Mouse (Mus musculus): Measurements from ENCODE around the gene Limk1.

Gene Limk1

DNA sequence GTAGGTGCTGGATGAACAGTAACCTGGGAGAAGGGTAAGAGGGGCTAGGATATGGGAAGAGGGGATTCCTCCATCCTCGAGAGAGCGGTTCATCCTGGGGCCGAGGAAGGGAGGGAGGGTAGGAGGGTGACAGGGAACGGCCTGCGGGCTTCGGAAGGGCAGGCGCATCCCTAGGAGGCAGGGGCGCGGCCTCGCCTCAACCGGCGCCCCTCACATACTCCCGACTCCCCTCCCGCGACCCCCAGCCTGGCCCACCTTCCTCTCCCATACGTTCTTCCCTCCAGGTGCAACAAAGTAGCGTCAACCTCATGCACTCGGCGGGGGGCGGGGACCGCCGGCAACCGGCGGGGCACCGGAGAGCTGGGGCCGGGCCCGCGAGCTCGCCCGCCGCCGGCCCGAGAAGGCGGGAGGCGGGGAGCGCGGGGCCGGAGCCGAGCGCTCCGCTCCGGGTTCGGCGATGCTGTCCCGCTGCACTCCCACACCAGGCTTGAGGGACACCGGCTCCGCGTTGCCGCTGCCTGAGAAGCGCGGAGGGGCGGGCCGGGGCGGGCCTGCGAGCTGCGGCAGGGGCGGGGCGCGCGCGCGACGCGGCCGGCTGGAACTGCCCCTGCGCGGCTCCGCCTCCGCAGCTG is at the start of gene Limk1:
Gene Limk1, minus strand, starts transcription at position 513 of the 632 bp plus-strand sequence.
- no peak for DNase-seq

DNA sequence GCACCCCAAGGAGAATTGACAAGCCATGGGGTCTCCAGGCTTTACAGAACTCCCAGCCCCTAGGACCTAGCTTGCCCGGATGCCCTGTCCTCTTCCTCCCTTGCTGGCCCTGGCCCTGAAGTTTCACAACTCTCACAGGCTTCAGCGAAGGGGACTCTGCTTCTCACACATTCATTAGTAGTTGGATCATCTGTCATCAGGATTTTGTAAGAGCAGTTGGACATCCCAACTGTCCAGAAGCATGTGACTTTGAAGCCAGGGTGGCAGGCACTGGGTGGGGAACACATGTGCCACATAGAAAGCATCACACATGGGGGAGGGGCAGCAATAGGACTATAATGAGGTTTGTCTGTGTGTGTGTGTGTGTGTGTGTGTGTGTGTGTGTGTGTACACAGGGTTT is 46.5 kb upstream of the Limk1 start:
- no peak for DNase-seq

DNA sequence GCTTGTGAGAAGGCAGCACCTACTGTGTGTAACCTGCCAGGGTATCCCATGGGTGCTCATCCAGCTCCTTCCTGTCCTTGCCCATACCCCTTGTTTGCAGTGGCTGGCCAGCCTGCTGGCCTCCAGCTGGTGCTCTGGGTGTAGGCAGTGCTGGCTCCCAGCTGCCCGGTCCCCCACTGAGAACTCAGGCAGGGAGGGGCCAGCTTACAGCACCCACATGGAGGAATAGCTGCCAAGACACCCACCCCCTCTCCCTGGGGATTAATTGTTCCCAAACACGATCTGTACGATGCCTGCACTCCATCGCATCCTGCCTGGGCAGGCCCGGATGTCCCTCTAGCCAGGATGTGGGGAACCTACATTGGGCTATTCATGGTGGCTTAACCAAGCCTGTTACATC is 45.7 kb upstream of the Limk1 start:
- no peak for DNase-seq

DNA sequence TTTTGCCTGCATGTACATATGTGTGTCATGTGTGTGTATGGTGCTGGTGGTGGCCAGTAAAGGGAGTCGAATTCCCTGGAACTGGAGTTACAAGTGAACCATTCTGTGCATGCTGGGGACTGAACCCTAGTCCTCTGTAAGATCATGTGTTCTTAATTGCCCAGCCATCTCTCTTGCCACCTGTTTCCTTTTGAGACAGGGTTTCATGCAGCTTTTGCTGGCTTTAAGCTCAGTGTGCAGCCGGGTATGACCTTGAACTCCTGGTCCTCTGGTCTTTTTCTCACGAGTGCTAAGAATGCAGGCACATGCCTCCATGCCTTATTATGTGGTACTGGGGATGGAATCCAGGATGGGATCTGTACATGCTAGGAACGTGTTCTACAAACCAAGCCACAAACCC is 44.8 kb upstream of the Limk1 start:
- no peak for DNase-seq

GRCm38 (mm10) chr5:134729124-134729523 is 40.7 kb upstream of the Limk1 start:
- no peak for DNase-seq

GRCm38 (mm10) chr5:134728535-134728934 is 40.1 kb upstream of the Limk1 start:
- DNase-seq, result no peak

GRCm38 (mm10) chr5:134727001-134727639 is 38.7 kb upstream of the Limk1 start:
- DNase-seq, result no peak

DNA sequence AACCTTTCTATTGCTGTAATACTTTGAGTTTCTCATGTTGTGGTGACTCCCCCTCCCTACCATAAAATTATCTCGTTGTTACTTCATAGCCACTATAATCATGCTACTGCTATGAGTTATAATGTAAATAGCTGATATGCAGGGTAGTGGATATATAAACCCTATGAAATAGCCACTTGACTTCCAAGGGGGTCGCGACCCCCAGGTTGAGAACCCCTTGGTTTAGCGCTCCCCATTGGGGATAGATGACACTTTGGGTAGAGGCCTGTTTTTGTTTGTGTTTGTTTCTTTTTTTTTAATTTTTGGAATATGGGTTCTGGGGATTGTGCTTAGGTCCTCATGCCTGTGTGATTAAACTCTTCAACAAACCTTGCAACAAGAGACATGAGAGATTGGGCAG is 36.9 kb upstream of the Limk1 start:
- no peak for DNase-seq

GRCm38 (mm10) chr5:134720058-134720457 is 31.7 kb upstream of the Limk1 start:
- DNase-seq, result no peak

GRCm38 (mm10) chr5:134711076-134711475 is 22.7 kb upstream of the Limk1 start:
- DNase-seq, result no peak

GRCm38 (mm10) chr5:134709275-134709674 is 20.9 kb upstream of the Limk1 start:
- no peak for DNase-seq

- DNase-seq, result peak; percentile 72 to 79
Measured at GRCm38 (mm10) chr5:134704157-134704556, 15.8 kb upstream of the Limk1 start.

GRCm38 (mm10) chr5:134695539-134695938 is 7.1 kb upstream of the Limk1 start:
- DNase-seq, result no peak

- no peak for DNase-seq
Measured at GRCm38 (mm10) chr5:134695082-134695481, 6.7 kb upstream of the Limk1 start.

GRCm38 (mm10) chr5:134692704-134693103 is 4.3 kb upstream of the Limk1 start:
- no peak for DNase-seq

DNA sequence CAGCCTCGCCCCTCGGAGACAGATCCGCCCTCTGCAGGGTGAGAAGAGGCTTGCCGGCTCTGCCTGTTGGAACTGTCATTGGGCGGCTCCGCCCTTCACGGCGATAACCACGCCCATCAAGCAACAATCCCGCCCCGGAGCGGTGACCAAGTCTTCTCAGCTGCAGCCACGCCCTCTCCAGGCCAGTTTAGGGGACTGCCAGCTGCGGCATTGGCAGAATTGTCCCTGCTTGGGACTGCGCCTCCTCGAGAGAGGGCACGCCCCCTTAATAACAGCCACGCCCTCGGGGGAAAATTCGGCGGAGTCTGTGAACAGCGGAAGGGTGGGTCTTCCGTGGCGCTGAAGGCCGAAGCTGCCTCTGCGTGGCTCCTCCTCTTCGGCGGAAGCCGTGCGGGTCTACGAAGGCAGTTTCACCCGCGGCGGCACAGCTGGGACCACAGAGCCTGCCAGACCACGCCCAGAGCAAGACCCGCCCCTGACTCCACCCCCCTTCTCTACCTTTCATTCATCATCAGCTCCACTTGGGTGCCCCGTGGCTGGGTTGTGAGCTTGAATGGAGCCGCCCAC is 403 bp upstream of the Limk1 start:
- peak; percentile 93 to 94 for DNase-seq

GRCm38 (mm10) chr5:134687187-134687586 is 1.2 kb downstream of the Limk1 start:
- DNase-seq, result no peak

GRCm38 (mm10) chr5:134686541-134686940 is 1.9 kb downstream of the Limk1 start:
- no peak for DNase-seq

DNA sequence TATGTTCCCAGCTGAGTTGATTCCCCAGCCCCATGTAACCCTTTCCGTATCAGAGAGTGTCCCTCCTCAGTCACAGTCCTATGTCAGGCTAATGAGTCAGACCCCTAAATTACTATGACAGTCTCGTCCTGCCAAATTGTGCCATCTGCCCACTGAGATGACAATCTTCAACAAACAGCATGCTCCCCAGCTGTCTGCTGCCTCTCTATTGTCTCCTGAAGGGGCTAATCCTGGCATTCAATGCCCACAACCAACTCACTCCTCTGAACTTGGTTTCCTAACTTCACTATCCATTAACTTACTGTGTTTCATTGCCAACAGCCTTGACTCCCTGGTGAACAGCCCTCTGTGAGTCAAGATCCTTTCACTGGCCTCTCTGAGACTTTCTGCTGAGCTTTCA is 4.0 kb downstream of the Limk1 start:
- DNase-seq, result no peak

- DNase-seq, result no peak
Measured at GRCm38 (mm10) chr5:134683813-134684212, 4.6 kb downstream of the Limk1 start.

DNA sequence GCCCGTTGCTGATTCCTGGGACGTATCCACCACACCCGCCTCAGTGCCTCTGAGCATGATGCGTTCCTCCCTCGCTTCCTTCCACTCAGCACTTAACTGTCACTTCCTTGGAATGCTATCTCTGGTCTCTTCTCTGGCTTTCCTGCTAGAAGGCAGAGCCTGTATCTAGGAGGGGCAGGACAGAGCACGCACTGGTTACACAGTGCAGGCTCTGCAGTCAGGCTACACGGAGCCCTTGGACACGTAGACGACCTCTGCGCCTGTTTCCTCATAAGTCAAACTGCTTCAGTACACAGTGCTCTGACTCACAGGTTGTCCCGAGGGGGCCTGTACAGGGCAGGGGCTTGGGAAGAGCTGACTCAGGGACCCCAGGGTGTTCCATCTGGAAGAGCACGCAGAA is 8.2 kb downstream of the Limk1 start:
- DNase-seq, result no peak

- DNase-seq, result no peak
Measured at GRCm38 (mm10) chr5:134678827-134679546, 9.4 kb downstream of the Limk1 start.

DNA sequence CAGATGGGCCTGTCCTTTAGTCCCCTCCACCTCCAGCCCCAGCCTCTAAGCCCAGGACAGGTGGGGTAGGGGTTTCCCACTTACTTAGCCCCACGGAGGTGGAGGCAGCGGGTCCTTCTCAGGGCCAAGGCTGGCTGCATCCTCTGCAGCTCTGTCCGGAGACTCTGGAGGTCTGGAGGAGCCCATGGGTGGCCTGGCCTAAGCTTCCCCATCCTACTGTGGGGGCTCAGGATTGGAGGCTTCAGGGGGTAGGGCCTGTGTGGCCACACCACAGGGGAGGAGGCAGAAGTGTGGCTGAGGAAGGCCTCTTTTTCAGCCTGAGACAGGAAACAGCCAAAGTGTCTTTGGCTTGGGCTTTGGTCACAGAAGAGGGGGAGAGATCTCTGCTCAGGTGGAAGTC is 10.4 kb downstream of the Limk1 start:
- no peak for DNase-seq

DNA sequence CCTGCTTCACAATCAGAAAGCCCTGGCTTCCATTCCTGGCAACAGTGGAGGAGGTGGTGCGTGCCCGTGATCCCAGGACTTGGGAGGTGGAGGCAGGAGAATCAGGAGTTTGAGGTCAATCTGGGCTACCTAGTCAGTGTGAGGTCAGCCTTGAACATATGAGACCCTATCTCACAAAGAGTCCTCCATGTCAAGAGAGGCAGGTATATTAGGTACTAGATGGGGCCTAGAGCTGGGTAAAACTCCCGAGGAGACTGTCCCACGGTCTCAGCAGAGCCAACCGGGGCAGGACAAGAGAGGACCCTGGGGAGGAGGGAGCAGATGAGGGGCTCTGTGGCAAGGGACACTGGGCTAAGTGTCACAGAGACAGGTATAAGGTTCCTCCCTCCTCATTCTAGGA is 10.9 kb downstream of the Limk1 start:
- DNase-seq, result no peak
